Mouse (Mus musculus): ENCODE data around the gene Gm7324. TPM values are rescaled to one million over a fixed set of nuclear protein-coding genes. Genes with fewer than 3 reads are reported as not detected.
"Not testable (repeated sequence)": the region's sequence is repeated elsewhere in the genome, so short reads cannot be mapped to it uniquely, and the experiment has no call there.

Gene Gm7324
- 1.2 and 1.3 TPM in 2 replicates for polyA plus RNA-seq (2016; fragmentation: Nextera tagmentation; extraction: Ambion mirVana)

DNA sequence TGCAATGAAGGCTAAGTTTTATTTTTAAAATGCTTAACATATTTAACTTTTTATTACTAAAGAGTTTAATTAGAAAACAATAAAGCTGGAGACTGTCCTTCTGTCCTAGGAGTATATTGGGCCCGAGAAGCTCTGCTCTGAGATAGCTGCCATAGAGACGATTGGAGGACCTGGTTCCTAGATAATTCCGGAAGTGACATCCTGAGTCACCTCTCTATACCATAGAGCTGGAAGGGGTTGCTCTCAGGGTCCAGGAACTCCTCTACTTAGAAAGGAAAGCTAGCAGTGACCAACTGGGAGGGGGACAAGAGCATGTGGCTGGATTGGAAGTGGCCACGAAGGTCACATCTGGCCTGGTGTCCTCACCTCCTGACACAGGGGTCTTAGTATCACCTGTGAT, at the start of gene Gm7324:
Gene Gm7324, plus strand, starts transcription at position 208 of the 400 bp plus-strand sequence.
- not testable (repeated sequence) for H3K4me2 ChIP-seq (replicated peaks); H3K4me3 ChIP-seq; ATAC-seq (ENCODE audit: low FRiP score, low read depth); H3K4me1 ChIP-seq; H3K27ac ChIP-seq; H3K9me3 ChIP-seq; H3K27me3 ChIP-seq (replicated peaks); H3K36me3 ChIP-seq; H3K9ac ChIP-seq
- WGBS, result 89% methylated on average over 4 of the region's 4 CpGs

DNA sequence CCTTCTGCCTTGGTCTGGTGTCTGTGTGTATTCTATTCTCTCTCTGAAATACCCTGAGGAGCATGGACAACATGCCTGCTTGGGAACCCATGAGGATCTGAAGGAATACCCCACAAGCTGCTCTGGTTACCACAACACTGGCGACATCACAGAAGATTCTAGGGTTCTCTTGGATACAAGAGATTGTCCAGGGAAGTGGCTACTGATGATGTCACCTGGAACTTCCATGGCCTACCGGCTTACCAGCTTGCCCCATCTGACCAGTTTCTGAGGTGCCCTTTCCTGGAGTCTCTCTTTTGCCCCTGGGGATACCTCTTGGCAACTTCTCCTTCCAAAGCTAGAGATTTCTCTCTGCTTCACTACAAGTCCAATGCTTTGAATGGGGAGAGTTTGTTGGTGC, 20.5 kb upstream of the Gm7324 start, which contains the start of gene Gm8165:
Gene Gm8165, minus strand, starts transcription at position 101 of the 400 bp plus-strand sequence.
- H3K36me3 ChIP-seq, result not testable (repeated sequence)

DNA sequence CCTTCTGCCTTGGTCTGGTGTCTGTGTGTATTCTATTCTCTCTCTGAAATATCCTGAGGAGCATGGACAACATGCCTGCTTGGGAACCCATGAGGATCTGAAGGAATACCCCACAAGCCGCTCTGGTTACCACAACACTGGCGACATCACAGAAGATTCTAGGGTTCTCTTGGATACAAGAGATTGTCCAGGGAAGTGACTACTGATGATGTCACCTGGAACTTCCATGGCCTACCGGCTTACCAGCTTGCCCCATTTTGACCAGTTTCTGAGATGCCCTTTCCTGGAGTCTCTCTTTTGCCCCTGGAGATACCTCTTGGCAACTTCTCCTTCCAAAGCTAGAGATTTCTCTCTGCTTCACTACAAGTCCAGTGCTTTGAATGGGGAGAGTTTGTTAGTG, 29.8 kb downstream of the Gm7324 start, which contains the start of gene Gm16506:
Gene Gm16506, minus strand, starts transcription at position 101 of the 400 bp plus-strand sequence.
- H3K27me3 ChIP-seq (replicated peaks); H3K4me3 ChIP-seq; ATAC-seq (ENCODE audit: low FRiP score, low read depth); H3K27ac ChIP-seq; H3K4me2 ChIP-seq (replicated peaks); H3K9me3 ChIP-seq; H3K9ac ChIP-seq; H3K36me3 ChIP-seq; H3K4me1 ChIP-seq: not testable (repeated sequence)
- WGBS, result 89% methylated on average over 3 of the region's 3 CpGs

More for the DNA sequence above, 20.5 kb upstream of the Gm7324 start, which contains the start of gene Gm8165:
- not testable (repeated sequence) for H3K4me2 ChIP-seq (replicated peaks); H3K4me3 ChIP-seq; H3K27ac ChIP-seq; ATAC-seq (ENCODE audit: low FRiP score, low read depth); H3K4me1 ChIP-seq; H3K27me3 ChIP-seq (replicated peaks); H3K9me3 ChIP-seq; H3K9ac ChIP-seq
- 94% methylated on average over 1 of the region's 2 CpGs for WGBS

DNA sequence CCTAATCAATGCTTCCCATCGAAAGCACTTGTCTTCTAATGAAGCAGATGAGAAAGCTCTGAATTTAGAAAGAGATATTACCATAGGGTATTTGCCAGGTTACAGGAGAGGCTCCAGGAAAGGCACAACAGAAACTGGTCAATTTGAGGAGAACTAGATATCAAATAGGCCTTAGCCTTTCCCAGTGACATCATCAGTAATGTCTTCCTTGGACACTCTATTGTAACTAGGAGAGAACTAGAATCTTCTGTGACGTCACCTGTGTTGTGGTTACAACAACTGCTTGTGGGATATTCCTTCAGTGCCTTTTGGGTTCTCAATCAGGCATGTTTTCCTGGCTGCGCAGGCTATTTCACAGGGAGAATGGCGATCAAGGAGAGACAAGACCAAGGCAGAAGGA, 49.9 kb downstream of the Gm7324 start, which contains the start of gene Gm6526:
Gene Gm6526, plus strand, starts transcription at position 301 of the 400 bp plus-strand sequence.
- not testable (repeated sequence) for H3K27ac ChIP-seq; H3K36me3 ChIP-seq; H3K9me3 ChIP-seq; ATAC-seq (ENCODE audit: low FRiP score, low read depth); H3K4me2 ChIP-seq (replicated peaks); H3K9ac ChIP-seq; H3K4me3 ChIP-seq; H3K27me3 ChIP-seq (replicated peaks); H3K4me1 ChIP-seq
- WGBS, result 86% methylated on average over 4 of the region's 4 CpGs

Other genes with a start within 250 kb of the Gm7324 start
- gene Gm5799, start 154.3 kb upstream of the Gm7324 start, polyA plus RNA-seq (2016; fragmentation: Nextera tagmentation; extraction: Ambion mirVana), result not detected in 2 replicates
- gene Gm17654, start 118.7 kb upstream of the Gm7324 start, polyA plus RNA-seq (2016; fragmentation: Nextera tagmentation; extraction: Ambion mirVana), result not detected in 2 replicates
- gene Gm10375, start 89.8 kb upstream of the Gm7324 start, polyA plus RNA-seq (2016; fragmentation: Nextera tagmentation; extraction: Ambion mirVana), result not detected in 2 replicates
- not detected in 2 replicates for gene Gm8165, start 20.6 kb upstream of the Gm7324 start, polyA plus RNA-seq (2016; fragmentation: Nextera tagmentation; extraction: Ambion mirVana)
- not detected in 2 replicates for gene Gm16506, start 29.7 kb downstream of the Gm7324 start, polyA plus RNA-seq (2016; fragmentation: Nextera tagmentation; extraction: Ambion mirVana)
- not detected in 2 replicates for gene Gm6526, start 50.0 kb downstream of the Gm7324 start, polyA plus RNA-seq (2016; fragmentation: Nextera tagmentation; extraction: Ambion mirVana)
- not detected in 2 replicates for gene Gm8180, start 86.9 kb downstream of the Gm7324 start, polyA plus RNA-seq (2016; fragmentation: Nextera tagmentation; extraction: Ambion mirVana)
- 0.56 TPM in 1 of 2 replicates, not detected in the other for gene Ear1, start 177.7 kb downstream of the Gm7324 start, polyA plus RNA-seq (2016; fragmentation: Nextera tagmentation; extraction: Ambion mirVana)
- gene Ear10, start 225.7 kb downstream of the Gm7324 start, polyA plus RNA-seq (2016; fragmentation: Nextera tagmentation; extraction: Ambion mirVana), result not detected in 2 replicates
- 6.9 and 7.1 TPM in 2 replicates for gene Gm8113, start 227.6 kb downstream of the Gm7324 start, polyA plus RNA-seq (2016; fragmentation: Nextera tagmentation; extraction: Ambion mirVana)